Mouse (Mus musculus) frontal cortex, postnatal 36 days (tissue): ENCODE measurements at regions not wholly inside any gene's neighbourhood (a gene's known extent, or its start where the extent isn't known, plus 50 kb on each side); places are given as distances from the start of the nearest gene placed in this dataset.

Source experiments
- DNase-seq, 2 experiments: peaks; one replicate each; pipeline ENCODE4 v3.0.0; 2022; ENCODE audit warnings: low spot score in 2 of 2

DNA sequence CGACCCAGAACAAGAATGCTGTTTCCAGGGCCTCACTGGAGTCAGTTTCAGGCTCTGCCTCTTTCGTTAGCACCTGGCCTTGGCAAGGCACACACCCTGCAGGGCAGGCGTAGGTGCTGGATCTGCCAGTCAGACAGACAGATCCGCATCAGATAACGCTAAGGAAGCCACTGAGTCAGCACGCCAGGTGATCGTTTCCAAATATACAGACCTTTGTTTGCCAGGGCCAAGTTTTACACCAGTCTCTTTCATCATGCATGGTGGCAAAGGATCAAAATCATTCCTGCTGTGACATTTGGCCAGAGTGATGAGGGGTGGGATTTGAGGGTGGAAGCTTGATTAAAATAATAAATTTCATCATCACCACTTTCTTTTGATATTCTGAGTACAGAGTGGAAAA lies 411.0 kb downstream of the Ofcc1 start:
- no peak for DNase-seq

DNA sequence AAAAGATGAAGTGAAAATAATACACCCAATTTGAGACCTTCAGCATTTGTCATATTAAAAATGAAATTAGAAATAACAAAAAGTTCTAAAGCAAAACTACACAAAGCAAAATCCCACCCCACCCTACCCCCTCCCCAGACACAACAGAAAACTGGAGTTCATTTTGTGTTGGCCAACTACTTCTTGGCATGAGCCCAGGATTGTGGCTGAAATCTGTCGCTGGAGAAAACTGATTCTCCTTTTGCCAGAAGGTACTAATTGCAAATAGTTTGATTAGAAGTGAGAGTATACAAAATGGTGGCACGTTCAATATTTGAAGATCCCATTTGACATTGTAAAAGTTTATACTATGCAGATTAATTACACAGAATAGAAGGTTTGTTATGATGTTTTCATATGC lies 426.0 kb downstream of the Ofcc1 start:
- no peak for DNase-seq

DNA sequence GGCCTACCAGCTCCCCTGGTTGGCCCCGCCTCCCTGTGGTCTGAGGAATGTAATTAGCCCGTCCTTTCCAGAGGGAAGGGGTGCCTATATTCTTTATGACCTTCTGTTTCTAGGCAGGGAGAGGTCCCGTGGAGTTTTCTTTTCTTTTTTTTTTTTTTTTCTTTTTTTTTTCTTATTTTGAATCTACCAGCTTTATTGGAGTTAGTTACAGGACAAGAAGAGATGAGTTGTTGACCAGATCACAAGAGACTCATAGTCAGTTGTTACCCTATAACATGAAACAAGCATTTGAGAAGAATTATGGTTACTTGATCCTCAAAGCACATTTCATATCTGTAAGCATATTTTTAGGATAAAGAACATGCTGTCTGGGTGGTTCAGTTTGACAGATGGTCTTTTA lies 429.8 kb downstream of the Ofcc1 start:
- DNase-seq = no peak

DNA sequence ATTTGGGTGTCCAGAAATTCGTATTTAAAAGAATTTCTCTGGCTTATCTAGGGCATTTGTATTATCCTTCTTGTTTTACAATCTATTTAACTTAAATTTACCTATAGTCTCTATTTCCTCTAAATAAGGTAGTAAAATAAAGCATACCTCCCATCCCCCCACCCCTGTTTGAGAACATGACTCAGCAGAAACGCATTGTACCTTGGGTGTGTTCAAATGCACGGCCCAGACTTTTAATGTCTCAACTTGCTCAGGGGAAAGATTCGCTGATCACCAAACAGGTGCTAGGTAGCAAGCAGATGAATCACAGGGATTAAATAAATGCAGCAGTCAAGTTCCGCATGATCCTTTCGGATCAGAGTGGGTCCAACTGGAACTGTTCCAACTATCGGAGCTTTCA lies 432.7 kb downstream of the Ofcc1 start:
- no peak for DNase-seq

DNA sequence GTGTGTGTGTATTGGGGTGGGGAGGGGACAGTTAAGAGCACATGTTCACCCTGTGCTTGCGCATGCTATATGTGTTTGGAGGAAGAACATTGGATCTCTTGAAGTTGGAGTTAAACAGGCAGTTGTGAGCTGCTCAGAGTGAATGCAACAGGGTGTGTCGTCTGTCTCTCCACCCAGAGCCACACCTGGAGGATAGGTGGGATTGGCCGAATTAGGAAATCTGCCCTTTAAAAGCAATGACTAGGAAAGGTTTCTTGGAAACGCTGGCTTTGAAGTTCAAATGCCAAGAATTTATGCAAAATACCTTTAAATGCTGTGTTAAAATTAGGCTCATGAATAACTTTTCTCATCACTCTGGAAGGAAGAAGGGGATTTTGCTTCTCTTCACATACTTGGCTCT lies 436.9 kb downstream of the Ofcc1 start:
- DNase-seq = no peak

DNA sequence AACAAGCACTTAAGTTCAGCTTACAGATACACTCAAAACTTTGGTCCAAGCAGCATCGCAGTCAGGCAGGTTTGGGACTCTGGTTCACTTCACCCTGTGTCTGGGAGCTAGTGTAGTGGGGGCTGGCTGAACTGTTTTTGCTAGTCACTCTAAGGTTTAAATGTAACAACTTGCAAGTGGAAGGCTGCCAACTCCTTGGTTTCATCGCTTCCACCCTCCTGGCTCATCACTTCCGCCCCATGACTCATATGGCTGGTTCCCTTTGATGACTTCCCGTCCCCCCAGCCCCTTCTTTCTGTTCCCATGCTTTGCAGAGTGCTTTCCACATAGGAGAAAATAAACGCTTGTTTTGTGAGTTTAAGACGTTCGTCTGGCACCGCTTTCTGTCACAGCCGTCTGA lies 438.1 kb downstream of the Ofcc1 start:
- peak; percentile 34 to 51 for DNase-seq

DNA sequence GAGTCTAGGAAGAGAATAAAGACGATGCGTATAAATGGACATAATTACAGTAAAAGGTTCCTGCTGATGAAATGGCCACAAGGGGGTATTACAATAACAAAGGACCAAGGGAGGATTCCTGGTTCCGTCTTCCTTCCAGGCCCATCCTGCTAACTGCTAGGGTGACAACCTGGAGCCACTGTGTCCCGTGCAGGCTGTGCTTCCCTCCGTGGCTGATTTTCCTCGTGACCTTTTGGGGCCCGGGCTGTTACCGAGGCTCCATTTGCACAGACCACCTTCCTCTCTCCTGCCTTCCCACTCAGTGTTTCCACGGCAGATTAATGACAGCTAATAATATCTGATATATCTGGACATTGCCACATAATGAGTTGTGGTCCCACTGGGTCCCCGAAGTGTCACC lies 453.5 kb downstream of the Ofcc1 start:
- no peak for DNase-seq

DNA sequence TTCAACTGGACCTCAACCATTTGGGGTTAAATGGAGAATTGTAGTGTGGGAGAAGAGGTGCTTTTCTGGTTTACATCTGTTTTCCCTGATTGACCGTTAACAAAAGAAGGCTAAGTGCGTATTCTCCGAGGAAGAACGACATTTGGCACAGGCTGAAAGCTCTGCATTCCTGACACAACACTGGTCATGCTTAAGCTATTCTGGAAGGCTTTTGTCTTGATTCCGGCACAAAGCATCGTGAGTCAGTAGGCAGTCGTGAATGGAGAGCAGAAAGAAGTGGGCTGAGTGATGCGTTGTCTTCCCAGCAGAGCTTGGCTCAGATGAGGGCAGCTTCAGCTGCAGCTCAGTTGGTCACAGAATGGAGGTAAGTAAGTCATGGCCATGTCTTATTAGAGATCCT lies 457.0 kb downstream of the Ofcc1 start:
- DNase-seq = no peak

DNA sequence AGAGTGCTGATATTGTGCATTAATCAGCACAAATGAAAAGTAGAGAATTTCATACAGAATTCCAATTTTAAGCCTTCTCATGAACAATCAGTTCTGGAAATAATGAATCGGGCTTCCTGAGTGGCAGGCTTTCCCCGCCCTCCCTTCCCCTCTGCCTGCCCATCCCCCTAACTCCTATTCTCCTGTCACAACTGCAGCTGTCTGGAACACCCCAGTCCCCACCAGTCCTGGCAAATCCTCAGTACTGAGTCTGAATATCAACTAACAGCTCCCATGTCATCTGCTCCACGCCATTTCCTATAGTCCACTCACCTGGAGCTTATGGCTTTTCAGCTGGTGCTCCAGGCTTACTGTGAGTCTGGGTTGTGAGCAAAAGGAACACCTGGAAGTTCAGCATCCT lies 457.9 kb downstream of the Ofcc1 start:
- DNase-seq = no peak

DNA sequence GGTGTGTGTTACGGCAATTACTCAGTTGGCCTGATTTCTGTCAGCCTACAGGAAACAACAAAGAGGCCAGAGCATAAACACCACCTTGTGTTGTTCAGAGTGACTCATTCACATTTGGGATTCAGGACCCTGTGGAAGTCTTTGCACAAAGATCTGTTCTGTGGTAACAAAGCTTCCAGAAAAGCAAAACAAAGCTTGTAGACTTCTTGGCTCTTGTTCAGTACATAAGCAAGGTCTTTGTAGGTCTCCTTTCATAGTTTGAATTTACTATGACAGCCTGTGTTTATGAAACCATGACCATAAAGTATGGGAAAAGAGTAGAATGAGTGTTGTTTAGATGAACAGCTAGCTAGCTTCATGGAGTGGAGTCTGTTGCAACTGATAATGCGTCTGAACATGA lies 461.9 kb downstream of the Ofcc1 start:
- no peak for DNase-seq

DNA sequence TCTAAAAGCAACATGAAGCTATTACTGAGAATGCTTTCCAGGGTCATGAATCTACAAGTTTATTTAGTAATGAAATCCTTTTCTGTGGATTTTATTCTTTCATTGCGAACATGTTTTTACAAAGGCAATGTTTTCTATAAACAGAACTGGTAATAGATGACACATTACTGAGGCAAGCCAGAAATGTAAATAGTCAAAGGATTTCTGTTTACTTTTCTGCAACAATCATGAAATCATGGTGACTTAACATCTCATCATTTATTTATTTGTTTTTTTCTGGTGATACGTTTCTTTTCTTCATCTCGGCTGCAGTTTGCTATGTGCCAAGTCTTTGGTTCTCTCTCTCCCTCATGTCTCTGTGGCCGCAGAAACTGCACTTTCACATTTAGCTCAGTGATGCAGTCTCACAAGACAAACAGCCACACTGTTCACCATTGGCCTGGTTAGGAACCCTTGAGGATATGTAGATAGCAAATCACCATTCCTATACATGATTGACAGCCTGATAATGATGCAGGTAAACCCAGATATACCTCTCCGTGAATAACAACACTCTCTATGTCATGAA lies 462.8 kb downstream of the Ofcc1 start:
- no peak for DNase-seq

DNA sequence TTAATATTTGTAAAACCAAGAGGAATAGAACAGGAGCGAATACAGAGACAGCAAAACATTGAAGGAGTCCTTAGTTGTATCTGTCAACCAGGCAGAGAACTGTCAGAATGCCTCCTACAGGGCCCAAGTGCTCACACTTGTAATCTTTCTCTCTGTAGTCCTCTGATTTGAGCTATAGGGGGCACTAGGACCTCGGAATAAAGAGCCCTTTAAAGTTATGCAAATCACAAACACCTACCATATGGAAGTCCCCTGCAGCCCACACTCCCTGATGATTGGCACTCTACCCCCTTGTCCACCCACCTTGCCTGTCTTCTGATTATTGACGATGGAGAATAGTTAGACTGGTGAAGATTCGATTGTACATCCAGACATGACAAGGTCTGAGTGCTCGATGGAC lies 467.1 kb downstream of the Ofcc1 start:
- DNase-seq = peak in 1 of 2 experiments; percentile 16

DNA sequence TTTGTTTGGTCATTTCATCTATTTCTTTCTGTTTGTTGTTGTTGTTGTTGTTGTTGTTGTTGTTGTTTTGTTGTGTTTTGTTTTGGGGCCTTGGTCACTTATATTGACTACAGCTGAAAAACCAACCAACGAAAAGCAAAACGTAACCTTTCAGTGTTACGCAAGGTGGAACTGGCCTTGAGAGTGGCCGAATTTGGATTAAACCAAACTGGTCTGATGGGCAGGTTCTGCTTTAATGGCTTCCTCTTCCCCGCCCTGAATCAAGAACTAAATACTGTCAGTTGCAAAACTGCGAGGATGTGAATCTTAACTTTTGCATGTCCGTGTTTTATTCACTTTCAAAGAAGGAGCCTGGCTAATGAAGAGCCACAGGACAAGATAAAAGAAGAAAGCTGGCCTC lies 480.2 kb downstream of the Ofcc1 start:
- DNase-seq = no peak

DNA sequence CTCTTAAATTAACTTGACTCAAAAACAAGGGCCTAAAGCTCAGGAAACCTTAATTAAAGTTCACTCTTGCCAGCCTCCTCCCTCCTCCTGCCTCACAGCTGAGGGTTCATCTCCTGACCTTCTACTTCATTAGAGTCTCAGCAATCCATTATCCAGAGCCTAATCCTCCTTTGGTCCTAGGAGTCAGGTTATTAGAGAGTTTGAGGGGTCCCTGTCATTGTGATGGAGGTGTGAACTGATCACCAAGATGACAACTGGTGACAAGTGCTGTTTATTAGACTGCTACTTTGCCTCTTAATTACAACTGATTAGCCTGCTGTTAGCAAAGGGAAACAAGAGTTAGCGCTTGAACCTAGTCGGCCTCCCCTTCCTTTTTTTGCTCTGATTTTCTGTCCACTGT lies 481.1 kb downstream of the Ofcc1 start:
- DNase-seq = no peak

DNA sequence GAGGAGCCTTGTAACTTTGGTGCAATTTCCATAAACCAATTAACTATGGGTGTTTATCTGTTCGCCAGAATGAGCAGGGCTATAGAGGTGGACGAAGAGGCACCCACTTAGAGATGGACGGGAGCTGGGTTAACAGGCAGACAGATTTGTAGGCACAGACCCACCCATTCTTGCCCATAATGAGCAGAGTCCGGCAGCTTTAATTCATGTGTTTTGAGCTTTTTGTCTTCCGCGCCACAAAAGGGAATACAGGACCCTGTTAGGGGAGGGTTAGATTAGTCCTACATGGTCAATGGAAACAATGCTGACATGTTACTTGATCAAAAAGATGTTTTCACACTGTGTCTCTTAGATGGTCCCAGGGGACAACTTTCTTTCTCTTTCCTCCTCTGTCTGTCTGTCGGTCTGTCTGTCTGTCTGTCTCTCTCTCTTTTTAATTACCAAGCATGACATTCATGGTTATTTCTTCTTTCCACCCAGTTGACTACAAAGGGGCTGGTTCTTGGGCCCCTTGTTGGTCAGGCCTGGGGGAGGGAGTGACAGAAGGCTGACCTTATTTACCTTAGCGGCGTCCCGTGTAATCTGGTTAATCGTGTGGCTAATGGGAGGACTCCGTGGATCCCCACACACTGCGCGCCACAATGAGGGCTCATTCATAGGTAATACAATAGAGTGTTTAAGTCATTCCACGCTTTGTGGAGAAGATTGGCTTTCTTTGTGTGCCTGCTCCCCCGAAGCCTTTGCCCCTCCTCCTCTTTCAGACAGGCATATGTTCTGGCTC lies 483.7 kb downstream of the Ofcc1 start:
- DNase-seq = no peak

DNA sequence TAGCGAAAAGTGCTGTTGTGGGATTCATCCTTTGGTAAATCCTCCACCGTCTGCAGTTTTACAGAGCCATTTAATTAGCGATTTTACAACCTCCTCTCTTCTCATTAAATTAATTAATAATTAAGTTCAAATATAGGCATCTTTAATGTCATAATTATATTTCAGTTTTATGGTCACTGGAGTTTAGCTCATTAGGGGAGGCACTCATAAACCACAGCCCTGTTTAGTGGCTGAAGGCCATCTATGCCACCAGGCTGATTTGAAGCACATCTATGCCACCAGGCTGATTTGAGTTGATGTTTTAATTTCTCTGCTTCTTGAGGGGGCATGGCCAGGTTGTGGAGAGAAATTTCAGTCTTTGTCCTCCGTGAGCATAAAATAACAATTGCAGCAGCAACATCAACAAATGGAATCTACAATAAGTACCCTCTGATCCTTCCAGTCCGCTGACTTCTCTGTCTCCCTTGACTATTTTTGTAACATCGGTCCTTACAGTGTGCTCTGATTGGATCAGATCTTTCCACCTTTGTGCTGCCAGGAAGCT lies 508.9 kb downstream of the Ofcc1 start:
- DNase-seq = no peak

DNA sequence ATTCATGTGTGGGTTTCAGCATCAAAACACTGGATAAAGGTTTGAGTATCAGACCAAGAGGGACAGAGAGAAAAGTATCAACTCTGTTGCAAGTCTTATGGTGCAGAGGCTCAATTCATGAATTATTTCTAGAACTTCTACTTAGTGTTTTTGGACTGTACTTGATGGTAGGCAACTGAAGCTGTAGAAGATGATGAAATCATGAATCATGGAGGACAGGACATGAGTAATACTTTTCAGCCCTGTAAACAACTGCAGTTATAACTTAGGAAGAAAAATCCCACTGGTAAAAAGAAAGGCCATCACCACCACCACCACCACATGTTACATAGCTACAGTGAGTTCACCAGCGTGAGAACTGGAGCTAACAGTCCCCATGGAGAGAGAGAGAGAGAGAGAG lies 511.9 kb downstream of the Ofcc1 start:
- DNase-seq = no peak

DNA sequence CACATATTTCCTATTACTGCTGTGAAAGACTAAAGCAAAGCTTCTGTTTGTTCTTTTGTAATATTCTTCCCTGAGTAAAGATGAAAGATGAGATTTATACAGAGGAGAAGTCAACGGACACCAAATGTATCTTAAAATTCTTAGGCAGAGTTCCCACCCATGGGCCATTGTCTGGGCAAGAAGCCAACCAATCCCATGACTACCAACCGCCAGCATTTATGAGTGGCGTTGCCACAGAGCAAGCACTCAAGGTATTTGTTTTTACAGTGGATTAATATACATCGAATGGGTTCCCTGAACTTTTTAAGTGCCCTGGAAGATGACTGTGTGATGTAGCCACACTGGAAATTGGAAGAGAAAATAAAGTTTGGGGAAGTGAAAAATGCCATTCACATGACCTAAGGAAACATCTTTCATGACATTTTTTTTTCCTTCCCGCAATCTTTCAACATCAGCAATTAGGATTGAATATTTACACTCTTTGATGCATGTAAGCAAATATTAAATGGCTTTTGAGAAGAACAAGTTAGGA lies 525.1 kb downstream of the Ofcc1 start:
- no peak for DNase-seq

DNA sequence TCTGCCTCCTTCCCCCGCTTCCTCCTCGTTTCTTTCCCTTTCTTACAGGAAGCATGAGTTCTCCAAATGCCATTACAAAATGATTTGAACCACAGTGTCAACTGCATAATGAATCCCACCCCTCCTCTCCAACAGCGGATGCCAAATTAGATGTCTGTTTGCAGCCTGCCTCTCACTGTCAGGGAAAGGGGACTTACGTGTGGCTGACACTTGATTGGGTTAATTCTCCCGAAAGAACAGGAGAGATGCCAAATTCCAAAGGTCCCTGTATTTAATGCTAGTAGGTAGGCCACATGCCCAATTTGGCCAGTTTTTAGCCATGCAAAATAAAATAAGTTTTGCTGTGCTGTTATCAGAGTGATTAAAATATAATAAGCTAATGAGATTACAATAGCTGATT lies 525.9 kb downstream of the Ofcc1 start:
- DNase-seq = no peak

DNA sequence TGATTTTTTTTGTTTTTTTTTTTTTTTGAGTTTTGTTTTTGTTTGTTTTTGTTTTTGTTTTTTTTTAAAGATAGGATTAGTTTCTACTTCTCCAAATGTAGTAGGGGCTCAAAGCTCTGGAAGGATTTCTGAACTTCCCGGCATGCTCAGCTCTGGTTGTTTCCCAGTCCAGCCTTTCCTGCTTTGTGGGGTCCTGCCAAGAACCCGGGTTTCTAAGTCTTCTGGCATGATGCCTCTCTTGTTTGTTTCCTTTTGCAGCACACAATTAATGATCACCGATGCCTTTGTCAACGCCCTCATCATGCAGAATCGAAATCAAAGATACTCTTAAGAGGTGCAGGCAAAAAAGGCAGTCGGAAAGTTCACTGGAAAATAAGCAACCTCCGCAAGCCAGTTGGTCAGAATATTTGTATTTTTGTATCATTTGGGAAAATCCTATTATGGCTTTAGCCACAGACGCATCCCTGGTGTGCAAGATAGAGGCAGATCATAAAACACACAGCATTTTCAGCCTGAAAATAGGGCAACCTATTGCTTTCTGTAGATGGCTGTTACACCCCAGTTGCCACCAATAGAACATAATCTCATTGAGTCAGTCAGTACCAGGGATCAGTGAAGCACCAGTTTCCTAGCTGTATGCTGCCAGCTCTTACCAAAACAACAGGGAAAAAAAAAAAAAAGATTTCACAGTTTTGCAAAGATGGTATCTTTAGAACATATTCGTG lies 526.6 kb downstream of the Ofcc1 start:
- DNase-seq = peak in 1 of 2 experiments; percentile 14

DNA sequence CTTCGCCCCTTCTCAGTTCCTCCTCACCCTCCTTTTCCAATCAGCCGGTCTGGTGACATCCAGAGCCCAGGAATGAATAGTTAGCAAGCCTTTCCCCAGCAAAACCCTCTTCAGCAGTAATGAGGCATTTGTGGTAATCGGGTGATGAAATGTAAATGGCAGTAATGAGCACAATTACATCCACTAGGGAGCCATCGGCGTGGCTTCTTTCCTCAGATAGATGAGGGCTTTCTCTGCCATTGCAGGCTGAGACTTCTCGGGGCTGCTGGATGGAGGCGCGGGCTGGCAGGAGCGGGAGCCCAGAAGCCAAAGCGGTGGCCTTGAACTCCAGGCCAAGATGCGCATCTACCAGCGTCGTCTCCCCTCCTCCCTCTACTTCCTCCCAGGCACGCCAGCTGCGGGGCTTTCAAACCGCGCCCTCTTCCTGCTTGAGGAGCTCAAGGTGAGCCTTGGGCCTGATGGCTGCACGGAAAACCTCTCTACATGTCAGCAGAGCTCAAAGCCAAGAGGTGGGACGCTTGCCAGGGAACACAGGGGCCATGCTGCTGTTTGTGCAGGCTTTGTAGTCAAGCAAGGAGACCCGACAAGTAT lies 537.2 kb downstream of the Ofcc1 start:
- peak in 1 of 2 experiments; percentile 7 for DNase-seq

DNA sequence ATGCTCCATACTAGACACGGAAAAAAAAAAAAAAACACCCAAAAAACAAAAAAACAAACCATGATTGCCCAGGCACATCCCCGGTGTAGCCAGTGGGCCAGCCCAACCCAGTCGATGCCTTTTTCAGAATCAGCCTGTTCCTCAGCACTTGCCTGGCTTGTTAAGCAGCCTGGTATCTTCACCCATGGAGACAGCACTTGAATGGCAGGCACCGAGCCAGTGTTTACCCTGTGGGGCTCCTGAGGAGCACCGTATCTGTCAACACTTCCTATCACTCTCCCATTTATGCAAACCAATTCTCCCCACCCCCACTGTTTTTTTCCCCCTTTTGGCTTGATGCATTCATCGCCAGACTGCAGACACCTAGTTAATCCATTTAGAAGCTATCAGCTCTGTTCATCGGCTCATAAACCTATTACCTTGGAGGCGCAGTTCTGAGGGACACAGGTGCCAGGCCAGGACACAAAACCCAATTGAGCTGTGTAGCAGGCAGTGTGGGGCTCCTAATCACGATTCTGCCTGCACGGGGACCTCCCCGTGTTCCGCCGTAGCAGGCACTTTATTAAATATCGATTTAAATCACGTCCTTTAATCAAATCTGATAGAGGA lies 537.8 kb downstream of the Ofcc1 start:
- peak in 1 of 2 experiments; percentile 3 for DNase-seq
